ENCODE assay signal across 16 mouse cellular contexts in the genomic region with DNA sequence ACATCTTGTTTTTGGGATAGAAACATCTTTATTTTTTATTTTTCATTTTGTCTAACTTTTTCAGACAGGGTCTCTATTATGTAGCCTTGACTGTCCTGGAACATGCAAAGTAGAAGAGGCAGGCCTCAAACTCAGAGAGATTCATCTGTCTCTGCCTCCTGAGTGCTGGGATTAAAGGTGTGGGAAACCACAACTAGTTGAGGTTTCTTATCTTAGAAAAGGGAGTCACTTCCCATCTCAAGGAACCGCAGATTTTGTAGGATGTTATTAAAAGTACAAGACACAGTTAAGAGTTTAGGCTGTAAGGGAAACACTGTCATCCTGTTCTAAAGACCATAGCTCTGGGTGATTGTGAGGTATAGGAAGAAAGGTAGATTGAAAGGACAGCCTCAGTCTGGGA.
"Had no signal": no experiment of that assay in that cellular context is flagged by ENCODE, and none has a peak within 500 bp of the region (broad histone marks: within the 10 kb centered on the region; RNA-seq: fewer than 3 reads in every experiment).

No protein-coding gene starts in this region.

- H3K27ac ChIP-seq: neural tube, embryonic 13.5 days; neural tube, embryonic 15.5 days; stomach, embryonic 15.5 days; stomach, postnatal 0 days had no signal

- H3K9ac ChIP-seq: neural tube, embryonic 13.5 days; neural tube, embryonic 15.5 days; stomach, embryonic 15.5 days had no signal

- H3K27me3 ChIP-seq: neural tube, embryonic 13.5 days; neural tube, embryonic 15.5 days; stomach, embryonic 15.5 days had no signal

- DNase-seq: retina, postnatal 1 day; right cerebral cortex, adult 18-20 months; right cerebral cortex, postnatal 14 days; right cerebral cortex, postnatal 25 days; right cerebral cortex, postnatal 4 days; spleen, adult 18-20 months; thymus, adult 18-20 months; thymus, adult 2 months; thymus, postnatal 14 days; thymus, postnatal 25 days; thymus, postnatal 36 days; thymus, postnatal 4 days had no signal

- H3K4me3 ChIP-seq: neural tube, embryonic 13.5 days; neural tube, embryonic 15.5 days; stomach, embryonic 15.5 days had no signal

- H3K36me3 ChIP-seq: neural tube, embryonic 13.5 days; neural tube, embryonic 15.5 days; stomach, embryonic 15.5 days had no signal

- H3K4me2 ChIP-seq: neural tube, embryonic 13.5 days; neural tube, embryonic 15.5 days; stomach, embryonic 15.5 days had no signal

- H3K4me1 ChIP-seq: neural tube, embryonic 13.5 days; neural tube, embryonic 15.5 days; stomach, embryonic 15.5 days had no signal

- H3K9me3 ChIP-seq: neural tube, embryonic 13.5 days; neural tube, embryonic 15.5 days; stomach, embryonic 15.5 days had no signal
